ENCODE assay signal across 18 mouse cellular contexts in the genomic region with DNA sequence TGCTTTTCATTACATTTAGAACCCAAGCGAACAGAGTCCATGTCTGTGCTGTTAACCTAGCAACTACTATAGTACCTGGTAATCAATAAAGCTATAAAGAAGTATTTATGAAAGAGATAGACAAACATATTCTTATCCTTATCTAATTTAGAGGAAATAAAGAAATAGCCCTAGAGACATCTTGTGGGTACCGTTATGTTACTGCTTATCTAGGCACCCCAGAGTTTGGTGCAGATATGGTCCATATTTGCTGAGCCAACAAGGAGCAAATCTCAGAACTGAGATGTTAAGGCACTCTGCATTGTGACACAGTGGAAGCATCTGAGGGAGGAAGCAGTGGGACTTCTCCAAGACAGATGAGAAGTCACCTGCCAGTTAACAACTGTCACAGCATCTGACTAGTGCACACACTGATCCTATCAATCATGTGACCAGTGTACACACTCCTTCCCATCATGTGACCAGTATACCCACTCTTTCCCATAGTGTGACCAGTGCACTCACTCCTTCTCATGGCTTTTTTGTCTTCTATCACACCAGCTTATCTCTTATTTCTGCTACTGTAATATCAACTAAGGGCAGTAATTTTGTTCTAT.
"Had no signal": no experiment of that assay in that cellular context is flagged by ENCODE, and none has a peak within 500 bp of the region (broad histone marks: within the 10 kb centered on the region; RNA-seq: fewer than 3 reads in every experiment).

No protein-coding gene starts in this region.

- H3K4me3 ChIP-seq: liver, embryonic 13.5 days; liver, embryonic 15.5 days; lung, embryonic 15.5 days; midbrain, embryonic 13.5 days; midbrain, embryonic 15.5 days; neural tube, embryonic 12.5 days had no signal

- H3K36me3 ChIP-seq: liver, embryonic 13.5 days; liver, embryonic 15.5 days; lung, embryonic 15.5 days; midbrain, embryonic 13.5 days; midbrain, embryonic 15.5 days; neural tube, embryonic 12.5 days had no signal

- DNase-seq: liver, embryonic 13.5 days; liver, postnatal 0 days; lung, adult 2 months; lung, postnatal 14 days; lung, postnatal 36 days; retina, postnatal 1 day; right cerebral cortex, adult 18-20 months; right cerebral cortex, postnatal 4 days; spleen, adult 18-20 months; thymus, adult 18-20 months; thymus, postnatal 14 days; thymus, postnatal 36 days had no signal

- H3K4me1 ChIP-seq: lung, embryonic 15.5 days; midbrain, embryonic 13.5 days; midbrain, embryonic 15.5 days; neural tube, embryonic 12.5 days had no signal

- ATAC-seq: liver, postnatal 0 days; lung, postnatal 0 days; midbrain, embryonic 13.5 days; midbrain, embryonic 15.5 days had no signal

- H3K9me3 ChIP-seq: liver, embryonic 13.5 days; liver, embryonic 15.5 days; lung, embryonic 15.5 days; midbrain, embryonic 13.5 days; midbrain, embryonic 15.5 days; neural tube, embryonic 12.5 days had no signal

- H3K27me3 ChIP-seq: liver, embryonic 13.5 days; liver, embryonic 15.5 days; lung, embryonic 15.5 days; midbrain, embryonic 13.5 days; midbrain, embryonic 15.5 days; neural tube, embryonic 12.5 days had no signal
